Mouse (Mus musculus) embryonic fibroblast, embryonic 13.5 days (primary cell): ENCODE data around the gene Dhx35.

Experiments used
- CTCF ChIP-seq: IDR thresholded peaks from 2 replicates; pipeline ENCODE4 v1.5.1; 2011; ENCODE audit warnings: mild to moderate bottlenecking, control low read depth, low read length, moderate library complexity, borderline replicate concordance; ENCODE audit not compliant: insufficient read depth
- POLR2A ChIP-seq: IDR thresholded peaks from 2 replicates; pipeline ENCODE4 v1.6.1; 2011; ENCODE audit warnings: low read depth, mild to moderate bottlenecking, control low read depth, low read length, moderate library complexity

DNA sequence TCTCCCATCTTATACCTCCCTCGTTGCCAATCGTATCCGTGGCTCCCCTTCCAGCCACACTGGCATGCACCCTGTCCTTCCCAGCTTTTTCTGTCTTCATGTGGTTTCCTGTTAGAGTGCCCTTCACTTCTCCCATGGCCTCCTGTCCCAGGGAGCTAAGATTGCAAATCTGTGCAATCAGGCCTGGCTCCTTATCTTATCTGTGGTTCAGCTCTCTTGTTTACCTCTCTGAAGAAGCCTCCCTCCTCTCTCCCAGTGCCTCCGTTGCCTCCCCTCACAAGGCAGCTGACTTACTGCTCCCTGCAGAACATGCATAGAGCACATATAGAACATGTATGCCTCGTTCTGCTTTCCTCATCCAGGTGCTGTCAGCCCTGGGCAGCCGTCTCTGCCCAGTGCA, 17.1 kb upstream of the Dhx35 start:
- TF ChIP-seq CTCF (no peak), POLR2A (no peak)
